Mouse (Mus musculus) left cerebral cortex, postnatal 4 days (tissue): ENCODE results near the gene Smoc2. TPM values are rescaled to one million over a fixed set of nuclear protein-coding genes. Genes with fewer than 3 reads are reported as not detected.

ENCODE experiments used
- DNase-seq: peaks from one replicate; pipeline ENCODE4 v3.0.0-alpha.2; 2022
- intact Hi-C: fragments of 180-260 bp; cut with DNase I; formaldehyde crosslinking; loops from one replicate; pipeline ENCODE4 v1.15.1; 2025
- total RNA-seq, 2 experiments: library from RNA; stranded (reverse); gene quantifications; 2 replicates each; pipeline ENCODE4 v1.2.3; 2021

The Smoc2 gene
- total RNA-seq, 2 experiments from 2014 or later: 3.6 to 4.1 TPM

DNA sequence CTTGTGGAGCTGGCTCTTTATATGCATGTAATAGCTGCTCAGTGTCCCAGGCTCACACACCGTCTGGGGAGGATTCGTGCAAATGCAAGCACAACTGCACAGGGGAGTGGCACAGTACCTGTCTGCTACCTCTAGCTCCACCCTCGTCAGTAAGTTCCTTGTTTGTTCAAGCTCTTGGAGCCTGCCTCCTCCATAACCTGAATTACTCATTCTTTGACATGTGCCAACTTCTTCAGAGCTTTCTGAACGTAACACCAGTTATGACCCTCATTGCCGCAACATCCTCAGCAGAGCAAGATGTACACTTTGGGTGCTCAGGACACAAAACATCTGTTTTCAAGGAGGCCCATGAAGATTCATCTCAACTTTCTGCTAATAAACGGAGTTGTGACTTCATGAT is 5.9 kb upstream of the Smoc2 start:
- DNase-seq: no peak
- intact Hi-C loops: no loop called here

DNA sequence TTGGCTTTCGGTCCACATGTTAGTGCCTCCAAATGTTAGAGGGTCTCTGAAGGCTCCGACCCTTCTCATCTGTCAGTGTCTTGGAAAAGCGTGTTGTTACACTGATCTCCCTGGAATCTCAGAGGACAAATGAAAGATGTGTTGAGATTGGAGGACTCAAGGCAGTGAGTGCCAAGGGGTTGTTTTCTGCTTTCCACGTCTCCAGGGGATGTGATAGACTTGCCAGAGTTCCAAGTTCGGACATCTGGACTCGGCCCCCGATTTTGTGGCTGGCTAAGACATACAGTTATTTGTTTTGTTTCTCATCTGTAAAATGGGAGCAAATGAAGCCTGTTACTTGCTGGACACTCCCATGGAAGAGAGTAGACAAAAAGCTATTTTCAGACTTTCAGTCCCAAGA is 2.0 kb upstream of the Smoc2 start:
- intact Hi-C loops: no loop called here
- no peak for DNase-seq

DNA sequence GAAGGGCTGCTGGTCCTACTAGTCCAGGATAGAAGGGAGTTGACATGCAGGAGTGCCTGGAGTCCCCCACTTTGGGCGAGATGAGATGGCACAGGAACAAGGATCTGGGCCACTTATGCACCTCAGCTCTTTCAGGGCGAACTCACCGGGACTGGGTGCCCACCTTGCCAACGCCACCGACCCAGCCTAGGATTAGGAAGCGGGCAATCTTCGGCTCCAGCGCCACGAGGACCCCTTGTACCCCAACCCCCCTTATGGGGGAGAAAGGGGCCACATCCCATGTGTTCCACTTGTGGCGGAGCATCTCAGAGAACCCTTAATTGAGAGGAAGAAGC is 627 bp downstream of the Smoc2 start:
- DNase-seq: no peak
- intact Hi-C loops: loop anchor here (10.0 kb wide), 1 partner anchor 625 kb away; no protein-coding TSS in a partner anchor

DNA sequence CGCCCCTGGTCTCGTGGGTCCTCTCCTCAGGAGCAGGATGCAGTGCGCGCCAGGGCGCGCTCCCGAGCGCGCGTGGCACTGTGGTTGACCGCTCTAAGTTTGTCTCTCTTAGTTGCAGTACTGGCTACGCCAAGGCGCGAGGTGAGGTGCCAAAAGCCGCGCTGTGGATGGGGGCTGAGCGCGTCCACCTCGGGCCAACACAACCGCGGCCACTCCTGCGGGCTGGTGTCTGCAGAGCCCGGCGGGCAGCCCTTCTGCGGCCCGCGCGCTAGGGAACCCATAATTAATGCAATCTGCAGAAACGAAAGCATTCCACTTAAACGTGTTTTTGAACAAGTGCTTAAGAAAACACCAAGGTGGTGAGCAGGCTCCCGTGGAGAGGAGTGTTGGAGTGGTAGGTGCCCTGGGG is 1.1 kb downstream of the Smoc2 start:
- peak; percentile 21 for DNase-seq
- intact Hi-C loops: loop anchor here (10.0 kb wide), 1 partner anchor 624 kb away; no protein-coding TSS in a partner anchor

DNA sequence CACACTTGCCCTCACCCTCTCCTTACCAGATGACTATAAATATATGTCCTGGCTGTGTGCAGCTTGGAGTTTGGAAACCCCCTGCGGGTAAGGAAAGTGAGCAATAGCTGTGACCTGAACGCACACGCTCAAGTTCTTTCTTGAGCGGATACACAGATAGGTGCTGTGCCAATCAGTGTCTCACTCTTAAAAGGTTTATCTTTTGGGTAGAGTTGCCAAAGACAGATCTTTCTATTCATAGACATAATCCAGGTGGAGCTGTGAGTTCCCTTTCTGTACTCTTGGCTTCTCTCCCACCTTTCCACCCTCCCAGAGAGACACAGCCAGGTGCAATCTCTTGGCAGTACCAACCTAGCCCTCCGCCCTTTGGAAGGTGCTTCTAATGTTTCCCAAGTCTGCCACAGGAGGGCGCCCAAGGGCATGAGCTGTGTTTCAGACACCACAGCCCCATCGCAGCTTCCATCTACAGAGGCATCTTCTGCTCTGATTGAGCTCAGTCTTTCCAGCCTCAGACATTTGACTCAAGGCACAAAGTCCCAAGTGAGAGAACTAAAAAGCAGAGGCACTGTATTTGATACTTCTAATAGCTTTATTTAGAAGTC is 8.8 kb downstream of the Smoc2 start:
- DNase-seq: peak; percentile 92
- intact Hi-C loops: loop anchor here (5.0 to 10.0 kb wide), 2 partner anchors 229 to 617 kb away; no protein-coding TSS in a partner anchor

DNA sequence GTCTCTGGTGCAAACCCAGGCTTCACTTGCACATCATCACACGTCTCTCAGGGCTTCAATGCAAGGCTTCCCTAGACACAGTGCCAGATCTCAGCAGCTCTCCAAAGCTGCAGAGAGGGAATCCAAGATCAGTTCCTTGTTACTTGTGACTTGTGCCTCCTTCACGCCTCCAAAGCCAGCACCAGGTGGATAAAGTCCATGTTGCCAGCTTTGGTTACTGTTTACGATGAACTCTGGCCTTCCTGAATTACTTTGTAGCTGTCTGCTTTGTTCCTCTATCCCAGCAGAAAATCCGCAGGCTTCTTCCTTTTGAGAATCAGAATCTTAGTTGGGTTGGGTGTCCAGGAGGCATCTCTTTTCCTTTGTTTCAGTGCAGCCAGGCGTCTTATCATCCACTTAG is 14.3 kb downstream of the Smoc2 start:
- DNase-seq: no peak
- intact Hi-C loops: no loop called here

DNA sequence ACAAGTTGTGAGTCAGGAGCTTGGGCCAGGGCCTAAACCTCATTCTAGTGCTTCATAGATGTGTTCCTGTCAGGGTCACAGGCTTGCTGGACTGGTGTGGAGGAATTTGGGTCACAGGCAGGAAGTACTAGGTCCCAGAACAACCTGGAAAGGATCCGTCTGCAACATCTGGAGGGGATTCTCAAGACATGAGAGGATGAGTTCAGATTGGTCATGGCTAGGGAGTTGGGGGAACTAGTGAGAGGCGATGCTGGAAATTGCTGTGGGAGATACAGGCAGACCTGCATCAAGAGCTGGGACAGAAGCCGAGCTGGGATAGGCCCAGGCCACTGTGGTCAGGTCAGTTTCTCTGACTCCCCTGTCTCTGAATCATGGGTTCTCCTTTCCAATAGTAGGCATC is 15.8 kb downstream of the Smoc2 start:
- intact Hi-C loops: no loop called here
- no peak for DNase-seq

DNA sequence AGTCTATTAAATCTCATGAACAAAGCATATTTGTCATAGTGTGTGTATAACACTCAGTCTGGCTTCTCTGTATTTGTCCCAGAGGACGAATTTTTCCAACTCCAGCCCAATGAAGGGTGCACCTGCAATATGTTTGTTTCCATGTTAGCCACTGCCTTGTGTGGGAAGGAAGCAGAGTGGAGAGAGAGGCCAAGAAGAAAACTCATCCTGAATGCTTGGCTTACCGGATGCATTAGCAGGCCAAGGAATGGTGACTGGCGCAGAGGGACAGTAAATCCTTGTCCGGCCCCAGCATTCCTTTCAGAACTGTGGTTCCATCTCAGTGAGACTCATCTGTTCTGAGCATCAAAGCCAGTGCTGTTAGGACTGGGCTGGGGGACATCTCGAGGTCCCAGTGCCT is 21.1 kb downstream of the Smoc2 start:
- no peak for DNase-seq
- intact Hi-C loops: no loop called here

DNA sequence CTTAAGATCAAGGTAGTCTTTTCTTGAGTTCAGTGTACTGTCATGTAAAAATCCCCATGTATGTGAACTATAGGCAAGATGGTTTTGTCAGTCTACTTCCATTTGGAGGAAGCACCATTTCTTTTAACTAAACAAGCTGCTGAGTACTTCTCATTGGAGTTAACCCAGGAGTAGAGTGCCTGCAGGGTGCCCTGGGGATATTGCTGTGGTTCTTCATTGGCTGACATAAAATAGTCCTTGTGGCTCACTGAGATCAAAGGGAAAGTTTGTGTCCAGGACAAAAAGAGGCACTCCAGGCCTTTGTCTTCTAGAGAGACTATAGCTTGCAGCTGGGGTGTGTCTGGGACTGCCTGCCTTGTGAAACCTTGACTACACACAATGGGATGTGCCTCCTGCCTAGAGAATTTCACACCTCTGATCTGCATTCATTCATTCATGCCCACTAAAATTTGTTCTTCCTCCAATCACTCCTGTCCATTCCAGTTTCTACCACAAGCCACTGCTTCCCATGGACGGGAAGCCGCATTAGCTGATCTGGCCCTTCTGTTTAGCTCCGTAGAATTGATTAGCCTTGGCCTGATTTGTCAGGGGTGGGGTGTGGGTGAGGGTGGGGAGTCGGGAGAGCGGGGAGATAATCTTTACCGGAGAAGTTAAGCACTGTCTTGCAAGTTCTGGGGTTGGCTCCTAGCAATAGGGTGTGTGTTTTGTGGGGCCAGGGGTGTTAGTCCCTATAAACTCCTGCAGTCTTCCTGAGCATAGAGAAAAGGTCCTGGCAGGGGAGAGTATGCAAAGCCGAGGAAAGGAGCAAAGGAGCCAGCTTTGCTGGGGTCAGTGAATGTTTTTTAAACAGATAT is 22.4 kb downstream of the Smoc2 start:
- DNase-seq: no peak
- intact Hi-C loops: no loop called here

DNA sequence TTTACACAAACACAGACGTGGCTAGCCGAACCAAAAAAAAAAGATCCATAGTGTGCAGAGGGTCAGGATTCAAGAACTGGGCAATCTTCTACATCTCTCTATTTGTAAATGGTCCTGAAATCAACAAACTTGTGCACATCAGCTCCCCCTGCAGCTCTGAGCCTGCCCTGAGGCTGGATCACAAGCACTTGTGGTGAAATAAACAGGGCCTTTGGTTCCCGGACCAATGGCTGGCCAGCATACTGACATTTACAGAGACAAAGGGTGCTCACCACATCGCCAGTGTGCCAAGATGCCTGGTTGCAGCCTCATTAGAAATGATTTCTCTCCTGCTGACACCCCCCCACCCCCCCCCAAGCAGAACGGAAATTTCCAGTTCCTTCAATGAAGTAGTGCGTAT is 23.1 kb downstream of the Smoc2 start:
- peak; percentile 29 for DNase-seq
- intact Hi-C loops: no loop called here

DNA sequence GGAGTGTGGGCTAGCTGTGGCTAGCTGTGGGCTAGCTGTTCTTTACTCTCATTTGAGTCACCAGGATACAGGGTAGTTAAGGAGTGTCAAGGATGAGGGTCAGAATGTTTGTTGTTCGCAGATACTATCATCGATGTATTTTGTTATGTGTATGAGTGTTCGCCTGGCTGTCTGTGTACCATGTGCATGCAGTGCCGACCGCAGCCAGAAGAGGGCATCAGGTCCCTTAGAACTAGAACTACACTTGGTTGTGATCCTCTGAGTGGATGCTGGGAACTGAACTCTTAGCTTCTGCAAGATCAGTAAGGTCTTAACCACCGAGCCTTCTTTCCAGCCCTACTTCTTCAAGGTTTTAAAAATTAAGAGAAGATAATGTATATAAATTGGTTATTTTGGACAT is 24.4 kb downstream of the Smoc2 start:
- intact Hi-C loops: no loop called here
- DNase-seq: no peak

DNA sequence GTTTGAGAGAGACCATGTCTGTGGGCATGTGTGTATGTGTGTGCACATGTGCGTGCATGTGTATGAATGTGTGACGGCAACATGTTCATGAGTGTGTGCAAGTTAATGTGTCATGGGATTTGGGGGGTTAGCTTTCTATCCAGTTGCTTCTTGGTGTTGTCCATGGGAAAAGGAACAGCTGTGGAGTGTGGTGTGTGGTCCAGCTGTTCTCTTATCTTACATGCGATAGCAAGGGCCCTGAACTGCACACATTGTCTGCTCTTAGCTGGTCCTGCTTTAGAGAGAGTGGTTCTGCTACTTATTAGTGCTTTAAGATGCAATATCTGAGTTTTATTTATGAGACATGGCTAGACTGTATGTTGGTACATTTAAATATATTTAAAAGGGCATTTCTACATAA is 30.6 kb downstream of the Smoc2 start:
- intact Hi-C loops: no loop called here

DNA sequence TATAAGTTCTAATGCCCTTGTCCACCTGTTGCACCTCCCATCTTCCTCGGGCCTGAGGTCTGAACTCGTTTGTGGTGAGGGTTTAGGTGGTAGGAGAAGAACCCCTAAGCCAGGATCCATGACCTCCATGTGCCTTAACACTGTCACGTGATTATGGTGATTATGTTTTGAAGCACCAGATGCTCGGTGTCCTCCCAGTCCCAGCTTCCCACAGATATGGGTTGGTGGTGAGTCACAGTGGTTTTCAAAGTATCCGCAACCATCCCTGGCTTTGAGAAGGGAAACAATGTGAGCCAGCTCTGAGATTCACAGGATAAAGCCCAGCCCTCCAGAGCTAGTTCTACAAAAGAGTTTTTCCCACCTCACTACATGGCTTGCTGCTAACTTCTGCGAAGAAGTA is 33.1 kb downstream of the Smoc2 start:
- DNase-seq: no peak
- intact Hi-C loops: no loop called here

More for the DNA sequence above, 30.6 kb downstream of the Smoc2 start:
- DNase-seq: no peak

DNA sequence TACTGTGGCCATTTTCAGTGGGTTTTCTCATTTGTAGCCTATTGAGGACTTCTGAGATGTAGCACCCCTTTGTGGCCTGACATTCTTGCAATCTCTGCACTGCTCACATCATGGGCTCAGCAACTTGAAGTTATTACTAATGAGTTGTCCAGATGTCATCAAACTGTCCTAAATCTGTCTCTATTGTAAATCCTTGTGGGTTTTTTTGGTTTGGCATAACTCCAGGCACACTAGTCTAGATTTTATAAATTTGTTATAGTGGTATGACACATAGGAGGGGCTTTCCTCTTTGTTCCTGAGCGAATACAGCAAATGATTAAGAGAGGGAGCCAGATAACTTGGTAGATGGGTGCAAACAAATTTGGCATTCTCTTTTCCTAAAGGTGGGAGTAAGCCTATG is 35.0 kb downstream of the Smoc2 start:
- intact Hi-C loops: no loop called here
- DNase-seq: no peak

DNA sequence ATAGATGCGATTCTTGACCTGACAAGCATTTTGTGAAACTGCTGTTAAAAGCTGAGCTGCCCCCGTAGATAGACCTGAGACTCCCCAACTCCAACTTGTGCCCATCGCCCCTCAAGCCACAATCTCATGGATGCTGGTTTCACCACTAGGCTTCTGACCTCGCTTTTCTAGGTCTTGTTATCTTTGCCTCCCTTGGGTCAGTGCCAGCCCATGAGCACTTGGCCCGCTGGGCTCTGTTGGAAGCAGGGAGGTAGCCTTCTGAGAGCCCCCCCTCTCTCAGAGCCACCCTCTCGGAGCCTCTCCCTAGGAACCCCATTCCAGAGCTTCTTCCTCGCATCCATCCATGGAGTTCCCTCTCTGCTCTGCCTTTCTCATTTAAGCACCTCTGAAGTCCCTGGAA is 37.2 kb downstream of the Smoc2 start:
- no peak for DNase-seq
- intact Hi-C loops: no loop called here

DNA sequence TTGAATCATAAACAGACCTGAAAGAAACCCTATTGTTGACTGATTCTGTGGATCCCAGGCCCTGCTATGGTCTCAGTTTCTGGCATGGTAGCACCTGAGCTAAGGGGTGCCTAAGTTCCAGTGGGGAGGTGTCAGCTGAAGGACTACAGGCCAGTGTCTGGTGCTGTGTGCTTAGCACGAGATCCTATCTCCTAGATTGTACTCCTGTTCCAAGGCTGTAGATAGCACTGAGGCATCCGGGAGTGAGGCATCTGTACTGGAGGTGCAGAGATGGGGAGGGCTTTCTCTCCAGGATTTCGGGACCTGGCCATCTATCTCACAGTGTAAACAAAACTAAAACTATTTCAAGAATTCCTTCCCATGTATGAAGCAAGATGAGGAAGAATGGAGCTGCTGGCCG is 38.1 kb downstream of the Smoc2 start:
- DNase-seq: no peak
- intact Hi-C loops: no loop called here

DNA sequence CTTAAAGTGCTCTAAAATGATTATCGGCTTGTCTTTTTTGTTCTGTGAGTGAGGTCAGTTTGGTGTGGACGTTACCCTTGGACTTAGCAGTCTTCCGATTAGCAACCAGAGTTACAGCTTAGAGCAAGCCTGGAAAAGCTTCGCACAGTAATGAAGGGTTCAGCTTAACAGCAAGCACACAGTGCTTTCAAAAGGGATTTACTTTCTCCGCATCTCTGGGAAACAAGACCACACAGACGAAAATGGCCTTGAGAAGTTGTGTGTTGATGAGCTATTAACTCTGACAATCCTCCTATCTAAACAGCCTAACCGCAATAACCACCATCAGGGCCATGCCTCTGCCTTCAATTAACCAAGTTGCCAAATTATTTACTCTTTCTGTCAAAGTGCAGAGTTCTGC is 46.9 kb downstream of the Smoc2 start:
- intact Hi-C loops: no loop called here
- DNase-seq: no peak

DNA sequence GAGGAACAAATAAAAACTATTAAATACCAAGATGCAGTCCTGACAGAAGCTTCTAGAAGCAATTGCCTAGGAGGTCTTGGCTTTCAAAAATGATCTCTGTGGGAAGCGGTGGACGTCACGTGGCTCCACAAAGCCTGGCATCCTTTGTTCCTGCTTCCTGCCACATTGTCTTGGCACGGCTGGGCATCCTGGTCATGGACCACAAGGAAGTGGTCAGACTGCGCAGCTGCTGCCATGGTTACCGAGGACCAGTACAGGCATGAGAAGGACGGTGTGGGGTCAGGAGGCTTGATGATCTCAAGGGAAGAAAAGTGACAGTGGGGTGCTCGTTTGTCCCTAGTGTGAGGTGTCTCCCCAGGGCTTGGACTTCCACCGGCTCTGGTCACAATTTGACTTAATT is 48.7 kb downstream of the Smoc2 start:
- intact Hi-C loops: no loop called here

DNA sequence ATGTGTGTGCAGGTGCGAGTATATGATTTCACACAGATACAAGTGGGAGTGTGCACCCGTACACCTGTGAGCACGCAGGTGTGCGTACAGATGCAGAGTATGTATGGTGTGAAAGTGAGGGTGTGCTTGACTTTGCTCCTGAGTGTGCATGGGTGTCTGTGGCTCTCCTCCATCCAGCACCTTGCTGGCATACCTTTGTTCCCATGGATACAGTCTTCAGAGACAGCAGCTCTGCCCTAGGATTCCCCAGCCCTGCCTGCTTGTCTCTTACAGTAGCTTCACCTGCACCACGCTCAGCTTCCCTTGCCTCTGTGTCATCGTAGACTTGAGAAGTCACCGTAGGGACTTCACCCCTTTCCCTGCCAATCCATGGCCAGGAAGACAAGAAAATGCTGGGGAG is 51.2 kb downstream of the Smoc2 start:
- intact Hi-C loops: no loop called here
- no peak for DNase-seq

More for the DNA sequence above, 48.7 kb downstream of the Smoc2 start:
- DNase-seq: peak; percentile 67

DNA sequence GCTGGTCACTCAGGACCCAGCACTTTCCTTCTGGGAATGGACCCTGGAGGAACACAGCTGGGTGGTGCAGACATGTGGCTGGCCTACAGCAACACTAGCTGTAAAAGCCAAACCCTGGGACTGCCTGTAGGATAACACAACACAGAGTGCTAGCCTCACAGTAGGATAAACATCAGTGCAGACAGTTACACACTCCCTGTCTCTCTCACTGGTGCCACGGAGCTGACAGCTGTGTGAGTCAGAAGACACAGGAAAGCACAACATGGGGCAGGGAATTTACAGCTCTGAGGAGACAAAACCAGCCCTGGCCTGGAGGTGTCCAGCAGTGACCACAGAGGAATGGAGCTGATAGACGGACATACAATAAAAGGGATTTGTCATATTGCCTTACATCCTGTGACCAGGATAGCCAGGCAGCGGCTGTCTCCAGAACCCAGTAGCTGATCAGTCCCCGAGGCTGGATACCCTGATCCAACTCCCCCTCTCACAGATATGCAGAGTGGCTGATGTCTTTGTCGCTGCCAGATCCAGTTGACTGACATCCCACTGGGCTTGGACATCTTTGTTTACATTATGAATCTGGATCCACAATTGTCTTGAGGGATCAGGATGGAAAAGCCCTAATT is 60.7 kb downstream of the Smoc2 start:
- intact Hi-C loops: no loop called here
- no peak for DNase-seq

DNA sequence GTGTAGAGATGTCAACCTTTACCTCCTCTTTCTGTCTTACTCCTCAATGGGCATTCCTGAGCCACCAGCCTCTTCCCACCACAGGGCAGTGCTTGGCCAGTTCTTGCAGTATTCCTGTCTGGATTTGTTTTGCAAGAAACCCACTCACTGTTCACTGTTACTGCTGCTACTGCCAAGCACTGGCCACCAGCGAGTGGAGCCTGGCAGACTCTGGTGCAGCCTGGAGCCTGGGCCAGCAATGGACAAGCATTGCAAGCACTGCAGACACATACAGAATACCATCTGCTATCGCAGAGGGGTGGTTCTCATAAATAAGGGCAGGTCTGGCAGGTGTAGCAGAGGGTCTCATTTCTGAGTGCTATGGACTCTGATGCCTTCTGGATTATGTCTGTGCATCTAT is 61.4 kb downstream of the Smoc2 start:
- intact Hi-C loops: no loop called here

DNA sequence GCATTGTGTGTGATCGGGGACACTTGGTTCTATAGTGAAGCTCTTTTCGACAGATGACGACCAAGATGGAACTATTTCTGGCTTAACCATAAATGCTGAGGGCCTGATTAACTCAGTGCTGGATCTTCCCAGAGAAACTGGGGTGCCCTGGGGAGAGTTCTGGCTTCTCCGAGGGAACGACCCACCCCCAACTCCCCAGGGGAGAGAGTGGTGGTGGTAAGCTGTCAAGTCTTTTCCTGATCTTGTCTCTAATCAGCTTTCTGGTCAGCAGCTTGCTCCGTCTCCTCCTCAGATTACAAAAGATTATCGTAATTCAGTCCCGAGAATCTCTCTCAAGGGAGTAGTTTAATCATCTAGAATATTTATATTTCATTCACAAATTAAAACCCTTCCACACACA is 63.2 kb downstream of the Smoc2 start:
- no peak for DNase-seq

More for the DNA sequence above, 61.4 kb downstream of the Smoc2 start:
- DNase-seq: peak; percentile 60

More for the DNA sequence above, 63.2 kb downstream of the Smoc2 start:
- intact Hi-C loops: no loop called here
